Mouse (Mus musculus) heart, embryonic 16.5 days (tissue): ENCODE data around the gene Crocc2. TPM values are rescaled to one million over a fixed set of nuclear protein-coding genes. Genes with fewer than 3 reads are reported as not detected.
"Not testable (repeated sequence)": the region's sequence is repeated elsewhere in the genome, so short reads cannot be mapped to it uniquely, and the experiment has no call there.

Experiments
- ATAC-seq: fragments of 200-750 bp; cut with Nextera tagmentation; replicated peaks from 2 replicates; pipeline ENCODE4 v1.8.0; 2017; ENCODE audit warnings: moderate number of reproducible peaks; ENCODE audit not compliant: insufficient read depth, low FRiP score; ENCODE audit errors: extremely low read depth
- H3K27ac ChIP-seq: fragments of 300-500 bp; sonication (generic); 2 replicates; pipeline ENCODE4 v1.5.1; 2014; ENCODE audit warnings: mild to moderate bottlenecking, low read length, control low read depth, moderate library complexity
- H3K27me3 ChIP-seq: fragments of 300-500 bp; sonication (generic); 2 replicates; pipeline ENCODE4 v1.6.1; 2014; ENCODE audit warnings: low read length, mixed read lengths; ENCODE audit not compliant: control insufficient read depth, insufficient read depth
- H3K36me3 ChIP-seq: fragments of 300-500 bp; sonication (generic); 2 replicates; pipeline ENCODE4 v1.6.1; 2014; ENCODE audit not compliant: control insufficient read depth, insufficient read depth
- H3K4me1 ChIP-seq: fragments of 300-500 bp; sonication (generic); 2 replicates; pipeline ENCODE4 v1.6.1; 2014; ENCODE audit warnings: low read length, mixed read lengths; ENCODE audit not compliant: control insufficient read depth, insufficient read depth
- H3K4me2 ChIP-seq: fragments of 300-500 bp; sonication (generic); 2 replicates; pipeline ENCODE4 v1.6.1; 2014; ENCODE audit warnings: low read depth, mild to moderate bottlenecking, control low read depth, low read length
- H3K4me3 ChIP-seq: fragments of 300-500 bp; sonication (generic); 2 replicates; pipeline ENCODE4 v1.5.1; 2014; ENCODE audit warnings: mild to moderate bottlenecking, control low read depth, low read length
- H3K9ac ChIP-seq: fragments of 300-500 bp; sonication (generic); 2 replicates; pipeline ENCODE4 v1.6.1; 2014; ENCODE audit warnings: low read length, control low read depth
- H3K9me3 ChIP-seq: fragments of 300-500 bp; sonication (generic); replicated peaks from 2 replicates; pipeline ENCODE4 v1.6.1; 2016; ENCODE audit warnings: low read length; ENCODE audit not compliant: control insufficient read depth
- WGBS: fragments of 180-500 bp; shearing (Covaris S2); extraction: QIAGEN DNeasy Blood & Tissue Kit; methylation state at CpG from one replicate; pipeline ENCODE4 v1.1.7; 2014; 5-methylcytosine and 5-hydroxymethylcytosine counted together
- polyA plus RNA-seq: library from polyadenylated mRNA; unstranded; fragments of >200 nt; fragmentation: Nextera tagmentation; extraction: Ambion mirVana; gene quantifications from 2 replicates; pipeline ENCODE4 v1.2.1, GENCODE M21; 2015

The Crocc2 gene
- polyA plus RNA-seq, 1 experiment from 2014 or later: 0.38 TPM

GRCm38 (mm10) chr1:93174399-93174798, 5.9 kb downstream of the Crocc2 start:
- no peak overlapping the region for H3K4me3 ChIP-seq
- WGBS: 2% methylated on average over 4 of the region's 4 CpGs
- H3K9ac ChIP-seq: no peak overlapping the region
- H3K9me3 ChIP-seq: no peaks in the 10 kb centered on the region
- no peak overlapping the region for H3K27ac ChIP-seq
- H3K27me3 ChIP-seq: peaks cover 34% of the 10 kb centered on the region
- no peaks in the 10 kb centered on the region for H3K36me3 ChIP-seq
- H3K4me1 ChIP-seq: peaks cover 9% of the 10 kb centered on the region; the same call in 1 of the 2 replicates
- no peak overlapping the region for H3K4me2 ChIP-seq
- ATAC-seq: peak; percentile 37; the same call in 1 of the 2 replicates

GRCm38 (mm10) chr1:93175849-93176248, 7.3 kb downstream of the Crocc2 start:
- H3K4me3 ChIP-seq: no peak overlapping the region
- H3K27ac ChIP-seq: no peak overlapping the region
- 17% methylated on average over 6 of the region's 6 CpGs for WGBS
- H3K36me3 ChIP-seq: no peaks in the 10 kb centered on the region
- peaks cover 9% of the 10 kb centered on the region; the same call in 1 of the 2 replicates for H3K4me1 ChIP-seq
- no peaks in the 10 kb centered on the region for H3K9me3 ChIP-seq
- H3K27me3 ChIP-seq: peaks cover 28% of the 10 kb centered on the region
- H3K4me2 ChIP-seq: peak overlapping the region; percentile 74
- no peak overlapping the region for H3K9ac ChIP-seq
- ATAC-seq: no peak

GRCm38 (mm10) chr1:93176525-93177332, 8.2 kb downstream of the Crocc2 start:
- no peaks in the 10 kb centered on the region for H3K36me3 ChIP-seq
- peak overlapping the region; percentile 59 for H3K27ac ChIP-seq
- ATAC-seq: peak; percentile 70
- peak overlapping the region; percentile 74 for H3K4me2 ChIP-seq
- H3K9ac ChIP-seq: peak overlapping the region; percentile 61
- peaks cover 27% of the 10 kb centered on the region for H3K27me3 ChIP-seq
- H3K9me3 ChIP-seq: no peaks in the 10 kb centered on the region
- 7% methylated on average over 42 of the region's 44 CpGs for WGBS
- H3K4me1 ChIP-seq: peaks cover 9% of the 10 kb centered on the region; the same call in 1 of the 2 replicates
- H3K4me3 ChIP-seq: peak overlapping the region; percentile 43

- Histone ChIP-seq H3K27ac (no peak overlapping the region), H3K4me1 (no peaks in the 10 kb centered on the region), H3K36me3 (no peaks in the 10 kb centered on the region), H3K4me2 (no peak overlapping the region), H3K9ac (no peak overlapping the region), H3K27me3 (peaks cover 18% of the 10 kb centered on the region), H3K9me3 (no peaks in the 10 kb centered on the region), H3K4me3 (no peak overlapping the region)
- ATAC-seq: no peak
- 81% methylated on average over 7 of the region's 7 CpGs for WGBS
Observed at GRCm38 (mm10) chr1:93182281-93182680, 13.8 kb downstream of the Crocc2 start.

GRCm38 (mm10) chr1:93184071-93184828, 15.7 kb downstream of the Crocc2 start:
- no peak for ATAC-seq
- H3K4me1 ChIP-seq: no peaks in the 10 kb centered on the region
- H3K4me3 ChIP-seq: no peak overlapping the region
- H3K27ac ChIP-seq: no peak overlapping the region
- WGBS: 68% methylated on average over 14 of the region's 14 CpGs
- H3K27me3 ChIP-seq: peaks cover 14% of the 10 kb centered on the region
- H3K36me3 ChIP-seq: no peaks in the 10 kb centered on the region
- no peak overlapping the region for H3K9ac ChIP-seq
- H3K9me3 ChIP-seq: no peaks in the 10 kb centered on the region
- H3K4me2 ChIP-seq: no peak overlapping the region

GRCm38 (mm10) chr1:93190726-93191305, 22.3 kb downstream of the Crocc2 start:
- Histone ChIP-seq H3K36me3 (no peaks in the 10 kb centered on the region), H3K4me2 (no peak overlapping the region), H3K4me1 (no peaks in the 10 kb centered on the region), H3K27ac (no peak overlapping the region), H3K27me3 (peaks cover 27% of the 10 kb centered on the region), H3K9me3 (peaks cover 4% of the 10 kb centered on the region), H3K9ac (no peak overlapping the region), H3K4me3 (no peak overlapping the region)
- ATAC-seq: no peak
- WGBS: 18% methylated on average over 11 of the region's 17 CpGs

GRCm38 (mm10) chr1:93194961-93195360, 26.4 kb downstream of the Crocc2 start:
- no peak overlapping the region for H3K4me2 ChIP-seq
- H3K4me3 ChIP-seq: no peak overlapping the region
- H3K27me3 ChIP-seq: peaks cover 11% of the 10 kb centered on the region
- no peak overlapping the region for H3K9ac ChIP-seq
- H3K9me3 ChIP-seq: peaks cover 4% of the 10 kb centered on the region
- WGBS: 86% methylated on average over 3 of the region's 3 CpGs
- ATAC-seq: no peak
- no peaks in the 10 kb centered on the region for H3K36me3 ChIP-seq
- H3K4me1 ChIP-seq: no peaks in the 10 kb centered on the region
- no peak overlapping the region for H3K27ac ChIP-seq

GRCm38 (mm10) chr1:93197454-93197853, 28.9 kb downstream of the Crocc2 start:
- not testable (repeated sequence) for H3K36me3 ChIP-seq, H3K9me3 ChIP-seq, ATAC-seq, H3K4me3 ChIP-seq, H3K27me3 ChIP-seq, H3K4me1 ChIP-seq, H3K27ac ChIP-seq, H3K9ac ChIP-seq, H3K4me2 ChIP-seq
- 71% methylated on average over 2 of the region's 2 CpGs for WGBS

GRCm38 (mm10) chr1:93197916-93198315, 29.4 kb downstream of the Crocc2 start:
- 77% methylated on average over 3 of the region's 3 CpGs for WGBS
- H3K27ac ChIP-seq: no peak overlapping the region
- no peak for ATAC-seq
- H3K4me2 ChIP-seq: no peak overlapping the region
- H3K9ac ChIP-seq: no peak overlapping the region
- no peaks in the 10 kb centered on the region for H3K4me1 ChIP-seq
- no peak overlapping the region for H3K4me3 ChIP-seq
- no peaks in the 10 kb centered on the region for H3K36me3 ChIP-seq
- no peaks in the 10 kb centered on the region for H3K27me3 ChIP-seq
- H3K9me3 ChIP-seq: peaks cover 4% of the 10 kb centered on the region
